Mouse (Mus musculus): ENCODE results near the gene Prkra.

- TF ChIP-seq GATA1 (IDR thresholded peaks at IDR 0.05; ENCODE audit: low read length) (no peak), TAL1 (IDR thresholded peaks at IDR 0.05; ENCODE audit: low read length) (no peak)
These were observed 27.6 kb upstream of the Prkra start for GRCm38 (mm10) chr2:76675451-76675850.
